Mouse (Mus musculus) heart, embryonic 12.5 days (tissue): ENCODE measurements at regions not wholly inside any gene's neighbourhood (a gene's known extent, or its start where the extent isn't known, plus 50 kb on each side); places are given as distances from the start of the nearest gene placed in this dataset.

Source experiments
- ATAC-seq: fragments of 200-750 bp; cut with Nextera tagmentation; 2 replicates; pipeline ENCODE4 v1.8.0; 2017; ENCODE audit warnings: moderate TSS enrichment, moderate library complexity; ENCODE audit not compliant: insufficient number of reproducible peaks, low FRiP score
- H3K27ac ChIP-seq: fragments of 300-500 bp; sonication (generic); 2 replicates; pipeline ENCODE4 v1.5.1; 2016; ENCODE audit warnings: mild to moderate bottlenecking, moderate library complexity; ENCODE audit not compliant: poor library complexity, severe bottlenecking
- H3K27me3 ChIP-seq: fragments of 300-500 bp; sonication (generic); replicated peaks from 2 replicates; pipeline ENCODE4 v1.6.1; 2016; ENCODE audit warnings: mild to moderate bottlenecking, moderate library complexity
- H3K36me3 ChIP-seq: fragments of 300-500 bp; sonication (generic); 2 replicates; pipeline ENCODE4 v1.6.1; 2016; ENCODE audit warnings: mild to moderate bottlenecking, moderate library complexity
- H3K4me1 ChIP-seq: fragments of 300-500 bp; sonication (generic); replicated peaks from 2 replicates; pipeline ENCODE4 v1.6.1; 2016; ENCODE audit warnings: mild to moderate bottlenecking
- H3K4me2 ChIP-seq: fragments of 300-500 bp; sonication (generic); 2 replicates; pipeline ENCODE4 v1.6.1; 2016; ENCODE audit warnings: mild to moderate bottlenecking, moderate library complexity
- H3K4me3 ChIP-seq: fragments of 300-500 bp; sonication (generic); 2 replicates; pipeline ENCODE4 v1.5.1; 2016; ENCODE audit warnings: mild to moderate bottlenecking
- H3K9ac ChIP-seq: fragments of 300-500 bp; sonication (generic); 2 replicates; pipeline ENCODE4 v1.6.1; 2016; ENCODE audit warnings: mild to moderate bottlenecking, moderate library complexity
- H3K9me3 ChIP-seq: fragments of 300-500 bp; sonication (generic); replicated peaks from 2 replicates; pipeline ENCODE4 v1.6.1; 2016; ENCODE audit warnings: mild to moderate bottlenecking, moderate library complexity
- WGBS: fragments of 180-500 bp; shearing (Covaris S2); methylation state at CpG from one replicate; pipeline ENCODE4 v1.1.7; 2016; 5-methylcytosine and 5-hydroxymethylcytosine counted together

DNA sequence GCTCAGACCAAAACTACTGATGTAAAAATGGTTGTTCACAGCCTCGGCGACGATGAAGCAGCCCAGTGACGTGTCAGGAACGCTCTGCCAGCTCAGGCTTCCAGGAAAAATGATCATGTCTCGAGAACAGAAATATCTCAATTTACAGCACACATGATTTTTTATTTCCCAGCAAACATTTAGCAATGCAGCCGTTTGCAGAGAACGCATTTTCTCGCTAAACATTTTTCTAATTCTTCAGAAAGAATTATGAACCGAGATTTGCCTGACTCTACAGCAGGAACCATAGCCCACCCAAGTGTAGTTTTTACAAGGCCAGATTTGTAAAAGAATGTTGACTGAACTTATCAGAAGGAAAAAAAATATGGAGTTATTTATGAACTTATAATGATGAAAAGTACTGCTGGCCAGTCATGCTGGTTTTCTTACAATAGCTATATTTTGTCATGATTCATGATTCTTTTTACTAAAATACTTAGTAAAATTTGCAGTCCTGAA is 380.4 kb downstream of the Etnk1 start:
- Histone ChIP-seq H3K9me3 (no peaks in the 10 kb centered on the region), H3K36me3 (no peaks in the 10 kb centered on the region), H3K27ac (no peak overlapping the region), H3K4me2 (no peak overlapping the region), H3K9ac (no peak overlapping the region), H3K4me1 (no peaks in the 10 kb centered on the region), H3K4me3 (no peak overlapping the region), H3K27me3 (no peaks in the 10 kb centered on the region)
- 80% methylated on average over 10 of the region's 10 CpGs for WGBS
- no peak for ATAC-seq

- Histone ChIP-seq H3K27ac (no peak overlapping the region), H3K4me2 (no peak overlapping the region), H3K27me3 (no peaks in the 10 kb centered on the region), H3K36me3 (no peaks in the 10 kb centered on the region), H3K4me1 (no peaks in the 10 kb centered on the region), H3K9me3 (no peaks in the 10 kb centered on the region), H3K4me3 (no peak overlapping the region), H3K9ac (no peak overlapping the region)
- no peak for ATAC-seq
- WGBS, result 74% methylated on average over 3 of the region's 3 CpGs
Observed at GRCm38 (mm10) chr6:143554946-143555345, 387.9 kb downstream of the Etnk1 start.

DNA sequence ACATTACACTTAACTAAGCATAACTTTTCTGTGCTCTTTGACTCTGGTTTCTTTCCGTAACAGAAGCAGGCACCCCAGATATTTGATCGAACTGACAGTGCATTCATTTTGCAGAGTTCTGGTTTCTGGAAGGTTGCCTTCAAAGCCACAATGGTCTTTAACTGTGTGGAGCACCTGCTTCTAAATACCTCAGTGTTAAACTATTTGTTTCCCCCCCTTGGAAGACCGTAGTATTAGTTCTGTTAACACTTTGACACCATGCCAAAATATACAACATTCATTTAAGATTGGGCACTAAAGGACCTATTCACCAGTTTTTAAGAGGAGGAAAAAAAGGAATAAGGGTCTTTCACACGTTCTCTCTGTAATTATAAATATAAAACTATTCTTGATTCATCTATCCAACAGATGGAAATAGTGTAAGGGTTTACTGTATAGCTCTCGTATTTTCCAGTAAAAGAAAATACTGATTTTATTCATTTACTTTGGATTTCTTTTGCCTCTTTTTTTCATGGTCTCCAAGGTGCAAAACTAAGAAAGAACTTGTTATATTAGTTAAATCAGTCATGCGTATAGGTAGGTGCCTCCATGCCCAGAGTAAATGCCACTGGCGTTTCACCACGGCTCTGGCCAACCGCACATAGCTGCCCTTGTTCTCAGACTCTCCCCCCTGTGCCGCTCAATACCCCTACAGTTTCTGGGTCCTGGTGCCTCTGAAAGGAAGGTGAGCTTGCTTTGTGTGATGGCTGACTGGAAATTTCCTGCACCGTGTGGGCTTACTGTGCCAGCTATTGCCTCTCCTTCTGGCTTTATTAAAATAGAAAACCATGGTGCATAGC is 391.2 kb downstream of the Etnk1 start:
- H3K9ac ChIP-seq, result no peak overlapping the region
- no peak overlapping the region for H3K4me3 ChIP-seq
- 78% methylated on average over 11 of the region's 11 CpGs for WGBS
- no peak for ATAC-seq
- H3K4me2 ChIP-seq, result no peak overlapping the region
- H3K9me3 ChIP-seq, result no peaks in the 10 kb centered on the region
- H3K4me1 ChIP-seq, result no peaks in the 10 kb centered on the region
- H3K27me3 ChIP-seq, result no peaks in the 10 kb centered on the region
- no peak overlapping the region for H3K27ac ChIP-seq
- no peaks in the 10 kb centered on the region for H3K36me3 ChIP-seq

DNA sequence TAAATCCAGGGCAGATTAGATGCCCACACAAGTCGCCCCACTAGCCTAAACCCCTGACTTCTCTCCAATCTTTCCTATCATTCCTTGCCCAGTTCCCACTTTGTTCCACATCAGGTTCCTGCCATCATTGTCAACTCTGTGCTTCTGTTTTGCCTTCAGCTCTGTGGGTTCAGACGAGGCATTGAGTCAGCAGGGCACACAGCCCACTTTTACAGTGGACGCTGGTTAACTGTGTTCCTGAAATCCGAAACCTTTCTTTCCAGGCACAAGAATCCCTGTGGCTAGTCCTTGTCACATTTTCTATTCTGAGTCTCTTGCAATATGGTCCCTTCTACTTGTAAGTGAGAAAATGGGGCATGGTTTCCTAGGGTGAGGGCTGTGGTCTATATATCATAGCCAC is 392.3 kb downstream of the Etnk1 start:
- no peak overlapping the region for H3K27ac ChIP-seq
- no peak overlapping the region for H3K4me2 ChIP-seq
- H3K27me3 ChIP-seq, result no peaks in the 10 kb centered on the region
- H3K36me3 ChIP-seq, result no peaks in the 10 kb centered on the region
- no peak overlapping the region for H3K9ac ChIP-seq
- WGBS, result 56% methylated on average over 4 of the region's 4 CpGs
- H3K9me3 ChIP-seq, result no peaks in the 10 kb centered on the region
- H3K4me1 ChIP-seq, result no peaks in the 10 kb centered on the region
- H3K4me3 ChIP-seq, result no peak overlapping the region
- ATAC-seq, result no peak

GRCm38 (mm10) chr6:143561316-143562088 is 394.5 kb downstream of the Etnk1 start:
- ATAC-seq, result no peak
- H3K36me3 ChIP-seq, result no peaks in the 10 kb centered on the region
- H3K4me3 ChIP-seq, result no peak overlapping the region
- H3K27me3 ChIP-seq, result no peaks in the 10 kb centered on the region
- no peak overlapping the region for H3K9ac ChIP-seq
- H3K4me1 ChIP-seq, result no peaks in the 10 kb centered on the region
- H3K9me3 ChIP-seq, result no peaks in the 10 kb centered on the region
- H3K27ac ChIP-seq, result no peak overlapping the region
- WGBS, result 62% methylated on average over 6 of the region's 6 CpGs
- no peak overlapping the region for H3K4me2 ChIP-seq

DNA sequence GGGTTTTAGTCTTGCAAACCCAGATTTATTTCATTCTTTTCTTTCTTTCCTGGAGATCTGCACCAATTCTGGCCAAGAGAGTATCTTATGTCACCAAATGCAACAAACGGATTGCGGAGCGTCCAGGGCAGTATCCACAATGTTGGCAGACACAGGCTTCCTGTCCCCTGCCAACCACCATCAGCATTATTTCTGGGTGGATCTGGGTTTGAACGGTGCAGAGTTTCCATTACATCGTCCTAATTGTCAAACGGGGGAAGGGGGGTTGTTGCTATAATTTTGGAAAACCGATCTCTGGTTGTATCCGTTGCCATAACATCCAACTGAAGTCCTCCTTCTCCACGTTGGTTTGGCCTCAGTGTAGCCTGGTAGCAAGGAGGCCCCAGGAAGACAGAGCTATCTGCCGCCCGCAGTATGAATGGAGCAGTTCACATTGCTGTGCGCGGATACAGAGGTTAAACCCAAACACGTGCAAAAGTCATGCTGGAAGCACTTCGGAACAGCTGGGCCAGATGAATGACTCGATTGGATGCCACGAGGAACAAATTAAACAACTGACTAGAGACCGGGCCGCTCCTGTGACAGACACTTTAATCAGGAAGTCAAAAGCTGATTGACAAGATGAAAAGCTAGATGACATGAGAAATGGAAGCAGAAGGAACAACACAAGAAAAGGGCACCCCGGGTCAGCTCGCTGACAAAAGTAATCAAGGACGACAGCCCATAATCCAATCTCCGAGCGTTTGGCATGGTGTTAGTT is 404.5 kb downstream of the Etnk1 start:
- no peaks in the 10 kb centered on the region for H3K27me3 ChIP-seq
- 84% methylated on average over 24 of the region's 24 CpGs for WGBS
- H3K9me3 ChIP-seq, result no peaks in the 10 kb centered on the region

DNA sequence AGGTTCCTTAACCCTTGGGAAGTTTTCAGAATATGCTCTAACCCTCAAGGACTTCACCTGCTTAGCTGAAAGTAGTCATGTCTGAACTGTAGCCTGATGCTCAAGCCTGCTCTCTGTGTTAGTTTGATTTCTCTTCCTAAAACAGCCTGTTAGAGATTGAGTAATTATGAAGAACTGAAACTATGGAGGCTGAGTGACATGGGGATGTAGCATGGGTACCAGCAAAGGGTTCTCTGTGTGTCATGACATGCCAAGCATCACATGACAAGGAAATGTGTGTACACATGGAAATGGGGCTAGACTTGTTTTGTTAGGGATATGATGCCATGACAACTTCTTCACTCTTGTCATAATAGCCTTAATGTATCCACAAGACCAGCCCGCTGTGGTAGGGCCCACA is 412.2 kb downstream of the Etnk1 start:
- Histone ChIP-seq H3K4me2 (no peak overlapping the region), H3K27ac (no peak overlapping the region), H3K9ac (no peak overlapping the region), H3K27me3 (no peaks in the 10 kb centered on the region), H3K9me3 (no peaks in the 10 kb centered on the region), H3K4me3 (no peak overlapping the region), H3K36me3 (no peaks in the 10 kb centered on the region), H3K4me1 (no peaks in the 10 kb centered on the region)
- no peak for ATAC-seq
- WGBS, result 84% methylated on average over 1 of the region's 1 CpGs

More for the DNA sequence above, 404.5 kb downstream of the Etnk1 start:
- Histone ChIP-seq H3K9ac (no peak overlapping the region), H3K36me3 (no peaks in the 10 kb centered on the region), H3K4me1 (no peaks in the 10 kb centered on the region), H3K27ac (no peak overlapping the region), H3K4me2 (no peak overlapping the region), H3K4me3 (no peak overlapping the region)
- ATAC-seq, result no peak

- Histone ChIP-seq H3K27me3 (no peaks in the 10 kb centered on the region), H3K4me3 (no peak overlapping the region), H3K9ac (no peak overlapping the region), H3K36me3 (no peaks in the 10 kb centered on the region), H3K27ac (no peak overlapping the region), H3K4me1 (no peaks in the 10 kb centered on the region), H3K9me3 (no peaks in the 10 kb centered on the region), H3K4me2 (no peak overlapping the region)
- no peak for ATAC-seq
- 71% methylated on average over 1 of the region's 1 CpGs for WGBS
Observed at GRCm38 (mm10) chr6:143589666-143590065, 422.6 kb downstream of the Etnk1 start.

DNA sequence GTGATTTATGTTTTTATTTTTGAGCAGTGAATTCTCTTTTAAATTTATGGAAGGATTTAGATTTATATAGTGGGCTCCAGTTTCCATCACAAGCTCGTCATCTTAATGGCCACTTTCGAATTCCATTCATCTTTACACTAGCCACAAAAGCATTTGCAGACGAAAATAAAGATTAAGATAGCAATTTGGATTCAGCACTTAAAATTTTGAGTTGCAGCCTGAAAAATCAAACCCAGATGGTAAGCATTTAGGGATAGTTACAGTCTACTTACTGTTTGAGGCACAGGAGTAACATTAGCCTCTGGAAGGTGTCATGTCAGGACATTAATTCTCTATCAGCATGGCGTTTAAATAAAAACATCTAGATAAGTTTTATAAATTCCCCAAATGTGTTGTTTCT is 423.2 kb downstream of the Etnk1 start:
- ATAC-seq, result no peak
- no peak overlapping the region for H3K4me2 ChIP-seq
- H3K36me3 ChIP-seq, result no peaks in the 10 kb centered on the region
- H3K27ac ChIP-seq, result no peak overlapping the region
- no peaks in the 10 kb centered on the region for H3K27me3 ChIP-seq
- WGBS, result 69% methylated on average over 4 of the region's 4 CpGs
- H3K9me3 ChIP-seq, result no peaks in the 10 kb centered on the region
- H3K4me1 ChIP-seq, result no peaks in the 10 kb centered on the region
- H3K9ac ChIP-seq, result no peak overlapping the region
- H3K4me3 ChIP-seq, result no peak overlapping the region

- H3K9ac ChIP-seq, result no peak overlapping the region
- H3K9me3 ChIP-seq, result no peaks in the 10 kb centered on the region
- H3K27me3 ChIP-seq, result no peaks in the 10 kb centered on the region
- no peaks in the 10 kb centered on the region for H3K4me1 ChIP-seq
- H3K36me3 ChIP-seq, result no peaks in the 10 kb centered on the region
- no peak overlapping the region for H3K4me2 ChIP-seq
- no peak for ATAC-seq
- 87% methylated on average over 3 of the region's 3 CpGs for WGBS
- H3K27ac ChIP-seq, result no peak overlapping the region
- no peak overlapping the region for H3K4me3 ChIP-seq
Observed at GRCm38 (mm10) chr6:143592490-143592889, 425.5 kb downstream of the Etnk1 start.

DNA sequence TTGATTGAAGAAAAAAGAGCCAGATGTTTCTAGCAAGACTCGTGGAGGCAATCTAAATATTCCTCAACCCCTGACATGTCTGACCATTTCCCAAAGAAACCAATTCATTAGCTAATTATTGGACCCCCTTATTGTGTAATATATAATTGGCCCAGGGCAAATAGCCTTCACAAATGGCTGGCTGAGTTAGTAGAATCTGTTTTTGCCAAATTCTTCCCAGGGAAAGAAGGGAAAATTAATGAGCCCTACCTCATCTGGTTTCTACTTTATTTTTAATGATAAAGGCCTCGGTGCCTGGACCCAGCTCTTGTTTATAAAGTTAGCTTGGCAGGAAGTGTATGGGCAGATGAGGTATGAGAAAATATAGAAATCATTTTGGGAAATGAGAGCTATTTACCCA is 428.5 kb downstream of the Etnk1 start:
- H3K36me3 ChIP-seq, result no peaks in the 10 kb centered on the region

More for the DNA sequence above, 428.5 kb downstream of the Etnk1 start:
- no peak overlapping the region for H3K27ac ChIP-seq
- no peaks in the 10 kb centered on the region for H3K27me3 ChIP-seq
- H3K4me3 ChIP-seq, result no peak overlapping the region
- no peak for ATAC-seq
- 73% methylated on average over 2 of the region's 2 CpGs for WGBS
- H3K9me3 ChIP-seq, result no peaks in the 10 kb centered on the region
- H3K9ac ChIP-seq, result no peak overlapping the region
- H3K4me2 ChIP-seq, result no peak overlapping the region
- no peaks in the 10 kb centered on the region for H3K4me1 ChIP-seq
